Mouse (Mus musculus) bone marrow, adult 2 months (tissue): ENCODE measurements at regions not wholly inside any gene's neighbourhood (a gene's known extent, or its start where the extent isn't known, plus 50 kb on each side); places are given as distances from the start of the nearest gene placed in this dataset.

Experiments
- CTCF ChIP-seq: fragments of 200-500 bp; IDR thresholded peaks from 2 replicates; pipeline ENCODE4 v1.5.1; 2011; ENCODE audit warnings: low read length, control low read depth; ENCODE audit not compliant: control insufficient read depth, insufficient read depth
- POLR2A ChIP-seq: fragments of 200-500 bp; IDR thresholded peaks from 2 replicates; pipeline ENCODE4 v1.6.1; 2011; ENCODE audit warnings: low read depth, mild to moderate bottlenecking, control low read depth, low read length, borderline replicate concordance; ENCODE audit not compliant: control insufficient read depth

DNA sequence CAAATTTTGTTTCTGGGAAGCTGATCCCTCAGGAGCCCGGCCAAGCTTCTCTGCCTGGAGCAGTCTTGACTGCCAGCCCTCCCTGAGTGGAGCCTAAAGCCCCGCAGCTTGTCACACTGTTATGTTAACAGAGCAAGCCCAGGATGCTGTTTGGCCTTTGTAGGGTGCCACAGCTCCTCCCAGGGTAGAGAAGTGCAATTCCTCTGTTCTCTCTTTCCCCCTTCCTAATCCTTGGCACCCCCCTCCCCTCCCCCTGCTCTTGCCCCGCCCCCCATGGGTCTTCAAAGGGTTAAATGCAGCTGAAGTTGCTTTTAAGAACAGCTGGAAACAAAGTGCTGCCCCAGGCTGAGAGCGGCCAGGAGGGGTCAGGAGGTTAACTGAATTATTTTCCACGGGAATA is 234.1 kb upstream of the Rgma start:
- TF ChIP-seq CTCF: no peak
- TF ChIP-seq POLR2A: no peak
